Mouse (Mus musculus) heart, adult 2 months (tissue): ENCODE data around the gene Gm5485. TPM values are rescaled to one million over a fixed set of nuclear protein-coding genes. Genes with fewer than 3 reads are reported as not detected.

Experiments used
- DNase-seq, 2 experiments: peaks; one replicate each; pipeline ENCODE4 v3.0.0; 2021
- H3K27ac ChIP-seq: fragments of 200-600 bp; 2 replicates; pipeline ENCODE4 v1.8.1; 2022
- H3K27me3 ChIP-seq: fragments of 200-500 bp; 2 replicates; pipeline ENCODE4 v1.6.1; 2012; ENCODE audit warnings: mild to moderate bottlenecking, low read length, inconsistent platforms, mixed read lengths; ENCODE audit not compliant: control insufficient read depth, insufficient read depth
- H3K36me3 ChIP-seq: fragments of 200-500 bp; 2 replicates; pipeline ENCODE4 v1.6.1; 2012; ENCODE audit warnings: low read length, inconsistent platforms; ENCODE audit not compliant: control insufficient read depth, insufficient read depth
- H3K4me1 ChIP-seq: fragments of 200-500 bp; 2 replicates; pipeline ENCODE4 v1.6.1; 2011; ENCODE audit warnings: low read length; ENCODE audit not compliant: control insufficient read depth, insufficient read depth
- H3K4me3 ChIP-seq: fragments of 200-600 bp; 2 replicates; pipeline ENCODE4 v1.8.1; 2022
- H3K79me2 ChIP-seq: fragments of 200-500 bp; replicated peaks from 2 replicates; pipeline ENCODE4 v1.6.1; 2012; ENCODE audit warnings: mild to moderate bottlenecking, inconsistent platforms, low read length, moderate library complexity, mixed read lengths; ENCODE audit not compliant: control insufficient read depth, insufficient read depth
- H3K9ac ChIP-seq: fragments of 200-500 bp; 2 replicates; pipeline ENCODE4 v1.6.1; 2012; ENCODE audit warnings: low read depth, mild to moderate bottlenecking, control low read depth, inconsistent platforms, low read length, mixed read lengths
- CTCF ChIP-seq: fragments of 200-600 bp; IDR thresholded peaks from 2 replicates; pipeline ENCODE4 v1.8.1; 2022; ENCODE audit warnings: antibody characterized with exemption, mild to moderate bottlenecking, moderate library complexity
- EP300 ChIP-seq: fragments of 200-500 bp; IDR thresholded peaks from 2 replicates; pipeline ENCODE4 v1.6.1; 2011; ENCODE audit warnings: low read depth, low read length, control low read depth; ENCODE audit not compliant: insufficient read depth
- POLR2A ChIP-seq: fragments of 200-500 bp; IDR thresholded peaks from 2 replicates; pipeline ENCODE4 v1.6.1; 2011; ENCODE audit warnings: mild to moderate bottlenecking, low read depth, low read length, control low read depth; ENCODE audit not compliant: insufficient read depth
- WGBS: fragments of 180-500 bp; shearing (Covaris S2); methylation state at CpG from one replicate; pipeline ENCODE4 v1.1.7; 2018; 5-methylcytosine and 5-hydroxymethylcytosine counted together
- intact Hi-C: fragments of 180-260 bp; cut with DNase I; formaldehyde crosslinking; loops from one replicate; pipeline ENCODE4 v1.15.1; 2025
- long read RNA-seq: library from polyadenylated mRNA; stranded (forward); transcript quantifications from one replicate; pipeline ENCODE4 v2.0.0, GENCODE M21; 2021
- polyA plus RNA-seq: library from polyadenylated mRNA; depleted of rRNA; stranded (reverse); fragments of >200 nt; gene quantifications from 2 replicates; pipeline ENCODE4 v1.2.3, GENCODE M21; 2012; rRNA removed
- total RNA-seq, 2 experiments: library from RNA; stranded (reverse); gene quantifications; 2 replicates each; pipeline ENCODE4 v1.2.3; 2021

The Gm5485 gene
- total RNA-seq (not detected), polyA plus RNA-seq (not detected in 2 replicates)
- long read RNA-seq = 0 reads

GRCm38 (mm10) chr16:48412246-48412645 lies at the start of gene Gm5485:
Gene Gm5485, minus strand, starts transcription at chr16:48412416.
- H3K9ac ChIP-seq = no peak within 1 kb of the TSS
- no peaks in the 10 kb centered on the region for H3K36me3 ChIP-seq
- no peaks in the 10 kb centered on the region for H3K27me3 ChIP-seq
- H3K4me1 ChIP-seq = no peaks in the 10 kb centered on the region
- WGBS = 79% methylated on average over 1 of the region's 1 CpGs
- no peak for TF ChIP-seq EP300
- no peak for TF ChIP-seq CTCF
- TF ChIP-seq POLR2A = no peak
- DNase-seq = no peak
- no peak within 1 kb of the TSS for H3K4me3 ChIP-seq
- no peak within 1 kb of the TSS for H3K27ac ChIP-seq
- intact Hi-C loops = no loop called here
- H3K79me2 ChIP-seq = no peaks in the 10 kb centered on the region

- TF ChIP-seq CTCF = no peak
- no peak for TF ChIP-seq POLR2A
- no peak for TF ChIP-seq EP300
- Histone ChIP-seq H3K4me1 (no peaks in the 10 kb centered on the region), H3K27ac (no peak overlapping the region), H3K36me3 (no peaks in the 10 kb centered on the region), H3K27me3 (no peaks in the 10 kb centered on the region), H3K79me2 (no peaks in the 10 kb centered on the region), H3K9ac (no peak overlapping the region), H3K4me3 (no peak overlapping the region)
- DNase-seq = no peak
- intact Hi-C loops = no loop called here
- WGBS = 63% methylated on average over 3 of the region's 3 CpGs
Measured at GRCm38 (mm10) chr16:48453264-48453663, 41.0 kb upstream of the Gm5485 start.

- H3K27ac ChIP-seq = no peak overlapping the region
- H3K79me2 ChIP-seq = no peaks in the 10 kb centered on the region
- H3K36me3 ChIP-seq = no peaks in the 10 kb centered on the region
- no peaks in the 10 kb centered on the region for H3K4me1 ChIP-seq
- TF ChIP-seq CTCF = no peak
- intact Hi-C loops = no loop called here
- DNase-seq = no peak
- H3K27me3 ChIP-seq = no peaks in the 10 kb centered on the region
- no peak overlapping the region for H3K9ac ChIP-seq
- 63% methylated on average over 8 of the region's 8 CpGs for WGBS
- no peak overlapping the region for H3K4me3 ChIP-seq
Measured at GRCm38 (mm10) chr16:48446161-48446925, 34.1 kb upstream of the Gm5485 start.

GRCm38 (mm10) chr16:48444589-48444988 lies 32.4 kb upstream of the Gm5485 start:
- H3K79me2 ChIP-seq = no peaks in the 10 kb centered on the region
- TF ChIP-seq EP300 (no peak), POLR2A (no peak), CTCF (no peak)
- no peaks in the 10 kb centered on the region for H3K4me1 ChIP-seq
- no peak overlapping the region for H3K27ac ChIP-seq
- no peak overlapping the region for H3K9ac ChIP-seq
- WGBS = 87% methylated on average over 5 of the region's 5 CpGs
- no peaks in the 10 kb centered on the region for H3K27me3 ChIP-seq
- intact Hi-C loops = no loop called here
- DNase-seq = no peak
- H3K36me3 ChIP-seq = no peaks in the 10 kb centered on the region
- no peak overlapping the region for H3K4me3 ChIP-seq

- Histone ChIP-seq H3K36me3 (no peaks in the 10 kb centered on the region), H3K9ac (no peak overlapping the region), H3K27me3 (no peaks in the 10 kb centered on the region), H3K79me2 (no peaks in the 10 kb centered on the region), H3K4me1 (no peaks in the 10 kb centered on the region), H3K27ac (no peak overlapping the region), H3K4me3 (no peak overlapping the region)
- TF ChIP-seq CTCF (no peak), EP300 (no peak), POLR2A (no peak)
- no peak for DNase-seq
- intact Hi-C loops = no loop called here
Measured at GRCm38 (mm10) chr16:48437476-48437875, 25.3 kb upstream of the Gm5485 start.

- Histone ChIP-seq H3K4me3 (no peak overlapping the region), H3K36me3 (no peaks in the 10 kb centered on the region), H3K27me3 (no peaks in the 10 kb centered on the region), H3K4me1 (no peaks in the 10 kb centered on the region), H3K9ac (no peak overlapping the region), H3K27ac (no peak overlapping the region), H3K79me2 (no peaks in the 10 kb centered on the region)
- no peak for DNase-seq
- WGBS = 4% methylated on average over 1 of the region's 1 CpGs
- intact Hi-C loops = no loop called here
- no peak for TF ChIP-seq POLR2A
- TF ChIP-seq CTCF = no peak
- no peak for TF ChIP-seq EP300
Measured at GRCm38 (mm10) chr16:48435454-48435853, 23.2 kb upstream of the Gm5485 start.
